Mouse (Mus musculus) small intestine, adult 2 months (tissue): ENCODE results near the gene Tbcc.

Experiments
- CTCF ChIP-seq: fragments of 200-500 bp; IDR thresholded peaks from 2 replicates; pipeline ENCODE4 v1.5.1; 2012; ENCODE audit warnings: low read depth, mild to moderate bottlenecking, control low read depth, inconsistent platforms, low read length, moderate library complexity, mixed read lengths; ENCODE audit not compliant: insufficient replicate concordance, insufficient read length; ENCODE audit errors: extremely low read depth
- POLR2A ChIP-seq: fragments of 200-500 bp; IDR thresholded peaks from 2 replicates; pipeline ENCODE4 v1.6.1; 2012; ENCODE audit warnings: low read depth, mild to moderate bottlenecking, control low read depth, inconsistent platforms, low read length, moderate library complexity

- TF ChIP-seq CTCF (no peak), POLR2A (peak; percentile 97)
These were observed at the start of gene Tbcc for GRCm38 (mm10) chr17:46890116-46890815.
